In genomic region chr6:124582231-124582630, GRCm38 (mm10) we compare ENCODE assay signal across 26 mouse cellular contexts. TPM values are rescaled to one million over a fixed set of nuclear protein-coding genes. Genes with fewer than 3 reads are reported as not detected.
"Had no signal": no experiment of that assay in that cellular context is flagged by ENCODE, and none has a peak within 500 bp of the region (broad histone marks: within the 10 kb centered on the region; RNA-seq: fewer than 3 reads in every experiment).

No protein-coding gene starts in this region.

- ATAC-seq: liver, postnatal 0 days; lung, postnatal 0 days; midbrain, embryonic 15.5 days had no signal

- DNase-seq: kidney, postnatal 10 days; kidney, postnatal 36 days; left cerebral cortex, postnatal 4 days; liver, postnatal 0 days; lung, embryonic 14.5 days; right cerebral cortex, adult 18-20 months; right cerebral cortex, postnatal 14 days; right cerebral cortex, postnatal 4 days; spleen, adult 18-20 months; thymus, postnatal 25 days had no signal

- H3K36me3 ChIP-seq: kidney, embryonic 15.5 days; limb, embryonic 12.5 days; limb, embryonic 15.5 days; midbrain, embryonic 12.5 days; midbrain, embryonic 15.5 days; neural tube, embryonic 12.5 days; neural tube, embryonic 15.5 days; stomach, embryonic 15.5 days had no signal

- H3K27me3 ChIP-seq: kidney, embryonic 15.5 days; limb, embryonic 12.5 days; limb, embryonic 15.5 days; midbrain, embryonic 12.5 days; midbrain, embryonic 15.5 days; neural tube, embryonic 12.5 days; neural tube, embryonic 15.5 days; stomach, embryonic 15.5 days had no signal

- H3K27ac ChIP-seq: kidney, embryonic 15.5 days; limb, embryonic 12.5 days; limb, embryonic 15.5 days; liver, embryonic 14.5 days; macrophage; midbrain, embryonic 12.5 days; midbrain, embryonic 15.5 days; neural tube, embryonic 12.5 days; neural tube, embryonic 15.5 days; stomach, embryonic 15.5 days had no signal

- H3K4me2 ChIP-seq: kidney, embryonic 15.5 days; limb, embryonic 12.5 days; limb, embryonic 15.5 days; liver, embryonic 11.5 days; lung, embryonic 14.5 days; midbrain, embryonic 12.5 days; midbrain, embryonic 15.5 days; neural tube, embryonic 12.5 days; neural tube, embryonic 15.5 days; stomach, embryonic 15.5 days had no signal

- H3K9me3 ChIP-seq: kidney, embryonic 15.5 days; limb, embryonic 12.5 days; limb, embryonic 15.5 days; midbrain, embryonic 12.5 days; midbrain, embryonic 15.5 days; neural tube, embryonic 12.5 days; neural tube, embryonic 15.5 days; stomach, embryonic 15.5 days had no signal

- H3K9ac ChIP-seq: kidney, embryonic 15.5 days; limb, embryonic 12.5 days; limb, embryonic 15.5 days; liver, embryonic 14.5 days; liver, postnatal 0 days; lung, embryonic 14.5 days; midbrain, embryonic 12.5 days; midbrain, embryonic 15.5 days; neural tube, embryonic 12.5 days; neural tube, embryonic 15.5 days; stomach, embryonic 15.5 days had no signal

- H3K4me3 ChIP-seq: kidney, embryonic 15.5 days; limb, embryonic 12.5 days; limb, embryonic 15.5 days; midbrain, embryonic 12.5 days; midbrain, embryonic 15.5 days; neural tube, embryonic 12.5 days; neural tube, embryonic 15.5 days; stomach, embryonic 15.5 days had no signal

- H3K4me1 ChIP-seq: kidney, embryonic 15.5 days; limb, embryonic 12.5 days; limb, embryonic 15.5 days; midbrain, embryonic 12.5 days; midbrain, embryonic 15.5 days; neural tube, embryonic 12.5 days; neural tube, embryonic 15.5 days; stomach, embryonic 15.5 days had no signal

RNA-seq across cellular contexts. Expression of gene C1rb, which starts 12.1 kb away (rescaled TPM):
- total RNA-seq: layer of hippocampus, postnatal 14 days; left cerebral cortex, adult 8-10 months; left cerebral cortex, postnatal 4 days; megakaryocyte, adult 5-6 weeks had no signal
- polyA plus RNA-seq: kidney, embryonic 15.5 days; limb, embryonic 12.5 days; limb, embryonic 15.5 days; liver, embryonic 11.5 days; liver, embryonic 14.5 days; liver, postnatal 0 days; lung, embryonic 14.5 days; macrophage; midbrain, embryonic 12.5 days; midbrain, embryonic 15.5 days; neural tube, embryonic 12.5 days; neural tube, embryonic 15.5 days; stomach, embryonic 15.5 days; thymus, postnatal 0 days had no signal

RNA-seq across cellular contexts. Expression of gene C1s1, which starts 40.1 kb away (rescaled TPM):
- polyA plus RNA-seq: macrophage had no signal

RNA-seq across cellular contexts. Expression of gene C1s2, which starts 53.7 kb away (rescaled TPM):
- total RNA-seq: megakaryocyte, adult 5-6 weeks had no signal
- polyA plus RNA-seq: limb, embryonic 12.5 days; limb, embryonic 15.5 days; liver, embryonic 11.5 days; liver, postnatal 0 days; lung, embryonic 14.5 days; macrophage; midbrain, embryonic 12.5 days had no signal
